Mouse (Mus musculus): ENCODE results near the gene Fgfr2.

Gene Fgfr2

DNA sequence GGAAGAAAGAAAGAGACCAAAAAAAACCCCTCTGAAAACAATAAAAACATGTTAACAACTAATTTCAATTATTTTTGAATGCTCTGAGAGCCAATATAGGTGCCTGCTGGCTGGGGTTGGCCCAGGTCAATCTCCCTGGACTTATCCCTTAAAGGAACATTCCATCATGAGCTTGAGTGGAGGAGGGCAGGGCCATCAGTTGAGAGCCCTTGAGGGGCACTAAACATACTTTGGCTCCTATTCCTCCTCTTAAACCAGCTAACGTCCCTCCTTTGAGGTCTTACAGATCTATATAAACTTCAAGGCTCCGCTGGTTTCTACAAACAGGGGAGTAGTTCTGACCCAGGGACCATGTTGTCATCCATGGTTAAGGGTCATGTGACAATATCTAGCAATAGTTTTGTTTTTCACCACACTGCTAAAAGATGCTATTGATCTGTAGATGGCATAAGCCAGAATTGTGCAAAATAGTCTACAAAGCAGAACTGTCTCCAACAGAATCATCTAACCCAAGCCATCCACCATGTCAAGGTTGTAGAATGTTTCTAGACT is 2536.6 kb downstream of the Fgfr2 start:
- DNase-seq, result peak; percentile 64

DNA sequence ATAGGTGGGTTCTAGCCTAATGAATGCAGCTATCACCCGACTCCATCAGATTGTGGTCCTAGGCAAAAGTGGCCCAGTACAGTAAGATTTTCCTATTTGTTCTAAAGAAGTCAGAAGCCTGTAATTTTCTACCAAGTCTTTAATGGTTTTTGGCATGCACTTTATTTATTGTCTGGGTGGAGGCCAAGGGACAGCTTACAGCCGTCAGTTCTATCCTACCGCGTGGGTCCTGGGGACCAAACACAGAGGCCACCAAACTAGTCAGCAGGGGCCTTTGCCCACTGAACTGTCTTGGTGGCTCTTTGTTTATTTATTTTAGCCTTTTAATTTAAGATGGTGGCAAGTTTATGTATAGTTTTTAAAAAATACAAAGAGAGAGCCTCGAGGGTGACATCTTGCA is 2544.5 kb downstream of the Fgfr2 start:
- DNase-seq, result peak; percentile 65

GRCm38 (mm10) chr7:130578066-130578465 is 2545.1 kb downstream of the Fgfr2 start:
- no peak for DNase-seq

- DNase-seq, result no peak
These were observed 2545.7 kb downstream of the Fgfr2 start, which contains the start of gene Tacc2 for GRCm38 (mm10) chr7:130577388-130578003. TSS of gene Tacc2 (plus strand) at chr7:130577438.

- DNase-seq, result peak; percentile 78
These were observed 2546.2 kb downstream of the Fgfr2 start for GRCm38 (mm10) chr7:130576981-130577380.

DNA sequence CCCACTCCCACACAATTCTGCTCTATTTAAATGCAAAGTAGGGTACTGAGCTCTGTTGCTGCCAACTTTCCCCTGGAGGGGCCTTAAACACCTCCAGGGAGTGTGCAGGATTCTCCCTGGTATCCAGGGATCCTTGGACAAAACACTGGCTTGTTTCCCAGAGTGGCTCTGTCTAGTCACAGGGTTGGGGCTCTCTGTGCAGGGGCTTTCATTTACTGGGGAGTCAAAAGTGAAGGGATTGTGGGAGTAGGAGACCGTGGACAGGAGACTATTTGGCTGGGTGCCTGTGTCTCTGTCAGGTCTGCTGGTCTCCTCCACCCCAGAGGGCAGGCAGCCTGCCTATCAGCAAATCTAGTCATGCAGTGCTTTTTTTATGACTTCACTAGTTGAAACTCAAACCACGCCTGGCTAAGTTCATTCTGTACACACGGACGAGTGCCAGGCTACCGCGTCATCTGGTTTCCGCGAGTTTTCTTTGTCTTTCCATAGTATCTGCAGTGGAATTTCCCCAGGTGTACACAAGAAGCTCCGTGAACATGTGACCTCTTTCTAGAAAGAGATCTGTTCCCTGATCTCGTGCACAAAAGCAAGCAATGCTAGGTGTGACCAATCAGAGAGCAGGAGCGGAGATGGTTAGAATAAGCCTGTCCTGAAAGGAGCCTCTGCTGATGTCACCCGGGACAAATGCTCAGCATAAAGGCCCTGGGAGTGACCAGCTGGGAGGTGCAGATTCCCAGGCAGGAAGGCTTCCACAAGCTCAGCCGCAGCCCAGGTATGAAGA is 2548.7 kb downstream of the Fgfr2 start:
- peak; percentile 50 for DNase-seq

- no peak for DNase-seq
These were observed 2549.4 kb downstream of the Fgfr2 start for GRCm38 (mm10) chr7:130573746-130574145.

GRCm38 (mm10) chr7:130572821-130573220 is 2550.3 kb downstream of the Fgfr2 start, which contains the start of gene Nsmce4a:
TSS of gene Nsmce4a (minus strand) at chr7:130573118.
- no peak for DNase-seq

- DNase-seq, result no peak
These were observed 2552.7 kb downstream of the Fgfr2 start for GRCm38 (mm10) chr7:130570472-130570871.

- no peak for DNase-seq
These were observed 2554.2 kb downstream of the Fgfr2 start for GRCm38 (mm10) chr7:130568783-130569436.

- DNase-seq, result no peak
These were observed 2558.6 kb downstream of the Fgfr2 start for GRCm38 (mm10) chr7:130564596-130564995.

GRCm38 (mm10) chr7:130563880-130564279 is 2559.3 kb downstream of the Fgfr2 start:
- no peak for DNase-seq

GRCm38 (mm10) chr7:130563276-130563675 is 2559.9 kb downstream of the Fgfr2 start:
- DNase-seq, result no peak

- no peak for DNase-seq
These were observed 2562.2 kb downstream of the Fgfr2 start for GRCm38 (mm10) chr7:130560933-130561332.

GRCm38 (mm10) chr7:130558592-130558991 is 2564.6 kb downstream of the Fgfr2 start:
- DNase-seq, result no peak

DNA sequence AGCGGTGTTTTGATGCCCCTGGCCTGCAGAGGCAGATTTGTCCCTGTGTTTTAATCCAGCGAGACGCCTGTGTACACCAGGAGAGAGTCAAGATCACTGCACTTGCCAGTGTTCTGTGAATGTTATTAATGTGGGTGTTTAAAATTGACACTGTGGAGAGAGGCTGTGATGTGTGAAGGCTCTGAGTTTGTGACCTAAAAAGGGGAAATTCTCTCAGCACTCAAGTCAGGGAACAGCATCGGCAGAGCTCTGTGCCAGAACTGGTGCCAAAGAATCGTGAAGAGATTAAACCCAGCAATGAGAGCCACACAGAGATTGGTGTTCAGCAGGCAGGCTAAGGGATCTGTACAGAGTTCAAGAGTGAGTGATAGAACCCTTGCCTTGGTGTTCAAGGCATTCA is 2567.6 kb downstream of the Fgfr2 start:
- no peak for DNase-seq

DNA sequence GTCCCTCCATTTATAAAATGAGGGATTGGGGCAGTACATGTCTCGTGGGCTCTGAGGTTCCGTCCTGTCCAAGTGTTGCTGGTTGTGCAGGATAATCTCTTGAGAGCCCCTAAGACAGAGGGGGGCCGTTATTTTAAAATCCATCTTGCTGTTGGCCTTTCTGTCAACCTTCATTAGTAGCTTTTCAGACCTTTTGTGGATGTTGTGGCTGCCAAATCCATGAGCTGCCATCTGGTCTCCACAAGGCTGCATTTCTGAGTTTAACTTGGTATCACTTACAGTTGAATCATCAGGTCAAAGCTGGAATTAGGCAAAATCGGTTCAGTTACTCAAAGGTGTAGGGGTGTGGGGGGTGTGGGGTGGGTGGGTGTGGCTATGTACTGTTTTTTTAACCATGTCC is 2569.8 kb downstream of the Fgfr2 start:
- no peak for DNase-seq

DNA sequence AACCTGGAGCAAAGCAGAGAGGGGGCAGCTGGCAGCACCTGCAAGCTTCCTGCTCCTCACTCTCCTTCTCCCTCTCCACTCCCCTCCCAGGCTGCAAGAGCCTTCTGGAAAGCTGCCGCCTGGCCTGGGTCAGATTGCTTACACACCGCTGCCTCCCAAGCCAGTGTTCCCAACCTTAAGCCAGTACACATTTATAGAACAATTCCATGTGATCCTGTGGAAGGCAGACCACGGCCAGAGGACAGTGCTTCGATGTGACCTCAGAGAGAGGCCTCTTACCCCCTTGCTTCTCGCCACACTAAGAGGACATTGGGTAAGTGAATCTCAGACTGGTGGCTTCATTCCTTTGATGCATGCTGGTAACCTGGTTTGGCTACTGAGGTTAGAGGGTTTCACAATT is 2570.4 kb downstream of the Fgfr2 start:
- DNase-seq, result peak; percentile 19

- DNase-seq, result no peak
These were observed 2575.4 kb downstream of the Fgfr2 start for GRCm38 (mm10) chr7:130547635-130548175.

- peak; percentile 96 for DNase-seq
These were observed 2576.2 kb downstream of the Fgfr2 start for GRCm38 (mm10) chr7:130546791-130547484.

- no peak for DNase-seq
These were observed 2576.7 kb downstream of the Fgfr2 start for GRCm38 (mm10) chr7:130546421-130546790.

DNA sequence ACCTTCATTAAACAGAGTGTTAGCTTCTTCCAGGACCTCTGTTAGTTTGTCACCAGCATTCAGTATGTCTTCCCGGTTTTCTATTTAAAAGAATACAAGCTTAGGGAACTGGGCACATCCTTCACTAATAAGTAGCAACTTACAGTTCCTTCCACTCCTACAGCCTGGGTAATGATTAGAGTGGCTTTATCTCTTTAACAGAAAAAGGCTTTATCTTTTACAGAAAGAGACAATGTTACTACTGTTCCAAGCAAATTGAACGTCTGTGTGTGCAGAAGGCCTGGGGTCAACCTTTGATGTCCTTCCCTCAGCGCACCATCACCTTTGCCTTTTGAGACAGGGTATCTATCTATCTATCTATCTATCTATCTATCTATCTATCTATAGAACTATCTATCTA is 2577.3 kb downstream of the Fgfr2 start:
- DNase-seq, result no peak

DNA sequence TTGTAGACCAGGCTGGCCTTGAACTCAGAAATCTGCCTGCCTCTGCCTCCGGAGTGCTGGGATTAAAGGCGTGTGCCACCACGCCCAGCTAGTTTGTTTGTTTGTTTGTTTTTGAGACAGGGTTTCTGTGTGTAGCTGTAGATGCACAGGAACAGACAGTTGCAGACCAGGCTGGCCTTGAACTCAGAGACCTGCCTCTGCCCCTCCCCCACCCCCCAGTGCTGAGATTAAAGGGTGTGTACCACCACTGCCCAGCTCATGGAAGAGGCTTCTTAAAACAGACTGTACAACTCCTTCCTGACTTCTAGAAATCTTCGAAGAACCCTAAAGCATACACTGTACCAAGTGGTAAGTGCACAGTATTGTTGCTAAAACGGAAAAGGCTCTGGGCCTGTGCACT is 2577.7 kb downstream of the Fgfr2 start:
- no peak for DNase-seq

Data from lung, postnatal 10 days (tissue).